Mouse (Mus musculus): Measurements from ENCODE around the gene Cacna1i.

Cacna1i gene

DNA sequence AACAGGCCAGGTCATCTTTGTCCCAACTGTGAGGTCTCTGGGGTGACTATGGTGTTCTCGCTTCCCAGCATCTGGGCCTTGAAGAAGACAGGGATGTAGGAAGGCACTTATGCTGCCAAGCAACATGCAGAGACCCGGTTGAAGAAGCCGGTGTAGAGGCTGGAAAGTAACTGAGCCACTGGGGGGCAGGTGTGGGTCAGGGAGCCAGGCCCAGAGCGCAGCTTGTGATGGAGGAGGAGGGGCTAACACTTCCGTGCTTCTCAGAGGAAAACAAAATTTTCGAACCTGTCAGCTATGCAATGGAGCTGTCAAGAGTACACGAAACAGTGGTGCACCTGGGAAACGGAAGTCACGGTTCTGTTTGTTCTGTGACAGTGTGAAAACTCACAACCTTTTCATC is 9.9 kb upstream of the Cacna1i start:
- DNase-seq (ENCODE audit: low spot score in 2 of 2), result no peak

DNA sequence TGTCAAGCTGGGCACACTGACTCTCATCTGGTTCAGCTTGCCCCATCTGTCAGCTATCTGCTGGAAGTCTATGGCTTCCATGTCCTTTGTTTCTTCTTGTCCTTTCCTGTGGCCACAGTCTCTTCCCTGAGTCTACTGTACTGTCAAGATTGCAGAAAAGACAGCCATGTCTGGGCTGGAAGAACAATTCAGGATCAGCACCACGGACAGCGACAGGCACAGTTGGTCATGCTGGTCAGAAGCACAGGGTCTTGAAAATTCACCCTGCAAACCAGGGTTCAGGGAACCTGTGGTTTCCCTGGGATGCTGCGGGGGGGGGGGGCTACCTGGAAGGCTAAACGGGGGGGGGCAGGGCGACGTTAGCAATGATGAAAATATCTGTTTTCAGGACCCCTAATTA is 9.4 kb upstream of the Cacna1i start:
- peak in 1 of 2 experiments; percentile 67 for DNase-seq (ENCODE audit: low spot score in 2 of 2)

DNA sequence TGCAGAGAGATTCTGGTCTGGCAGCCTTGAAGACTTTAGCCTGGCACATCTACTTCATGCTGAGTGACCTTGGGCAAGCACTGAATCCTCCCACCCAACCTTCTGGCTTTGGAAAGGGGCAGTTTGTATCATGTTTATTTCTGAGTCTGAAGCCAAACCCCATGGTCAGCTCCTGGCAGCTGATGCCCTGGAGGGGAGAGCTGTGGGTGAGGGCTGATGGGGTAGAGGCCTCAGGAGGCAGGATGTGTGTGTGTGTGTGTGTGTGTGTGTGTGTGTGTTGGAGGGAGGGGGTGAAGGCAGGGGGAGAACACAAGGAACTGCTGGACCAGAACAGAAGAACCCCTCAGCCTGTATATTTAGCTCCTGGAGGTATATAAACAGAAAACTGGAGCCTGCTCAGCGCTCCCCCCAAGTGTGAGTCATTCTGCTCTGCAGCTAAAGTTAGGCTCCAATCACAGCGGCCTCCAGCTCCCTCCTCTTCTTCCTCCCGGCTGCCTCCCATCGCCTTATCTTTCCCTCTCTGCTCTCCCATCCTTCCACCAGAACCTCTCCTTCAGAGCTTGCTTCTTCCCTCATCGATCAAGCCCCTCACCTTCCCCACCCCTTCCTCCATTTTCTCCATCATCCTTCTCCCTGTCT is 8.8 kb upstream of the Cacna1i start:
- DNase-seq (ENCODE audit: low spot score in 2 of 2), result no peak

DNA sequence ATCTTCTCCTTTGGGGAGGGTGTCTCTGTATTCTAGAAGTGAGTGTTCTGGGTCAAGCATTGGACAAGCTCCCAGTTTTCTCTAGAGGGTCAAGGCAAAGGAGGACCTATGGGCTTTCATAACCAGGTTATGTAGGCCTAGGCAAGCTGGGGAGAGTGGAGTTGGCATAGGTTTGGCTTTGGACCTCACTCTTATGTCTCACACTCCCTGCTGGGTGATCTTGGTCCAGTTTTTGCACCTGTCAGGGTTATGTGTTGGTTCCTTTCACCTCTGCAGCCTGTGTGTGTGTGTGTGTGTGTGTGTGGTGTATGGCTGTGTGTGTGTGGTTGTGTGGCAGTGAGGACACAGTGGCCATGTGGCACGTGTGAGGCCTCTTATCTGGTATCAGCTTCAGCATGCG is 8.0 kb upstream of the Cacna1i start:
- no peak for DNase-seq (ENCODE audit: low spot score in 2 of 2)

DNA sequence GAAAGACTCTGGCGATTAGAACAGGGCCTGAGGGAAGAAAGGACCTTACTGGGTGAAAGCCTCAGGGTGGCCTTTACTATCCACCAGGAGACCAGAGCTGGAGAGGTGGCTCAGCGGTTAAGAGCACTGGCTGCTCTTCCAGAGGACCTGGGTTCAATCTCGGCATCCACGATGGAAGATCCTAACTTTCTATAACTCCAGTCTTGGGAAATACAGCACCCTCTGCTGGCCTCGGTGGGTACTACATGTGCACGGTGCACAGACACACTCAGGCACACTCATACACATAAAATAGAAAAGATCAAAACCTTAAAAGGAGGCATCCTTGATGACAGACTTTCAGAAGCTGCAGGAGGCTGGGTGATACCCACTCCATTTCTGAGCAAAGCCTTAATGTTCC is 6.4 kb upstream of the Cacna1i start:
- DNase-seq (ENCODE audit: low spot score in 2 of 2), result peak in 1 of 2 experiments; percentile 51

DNA sequence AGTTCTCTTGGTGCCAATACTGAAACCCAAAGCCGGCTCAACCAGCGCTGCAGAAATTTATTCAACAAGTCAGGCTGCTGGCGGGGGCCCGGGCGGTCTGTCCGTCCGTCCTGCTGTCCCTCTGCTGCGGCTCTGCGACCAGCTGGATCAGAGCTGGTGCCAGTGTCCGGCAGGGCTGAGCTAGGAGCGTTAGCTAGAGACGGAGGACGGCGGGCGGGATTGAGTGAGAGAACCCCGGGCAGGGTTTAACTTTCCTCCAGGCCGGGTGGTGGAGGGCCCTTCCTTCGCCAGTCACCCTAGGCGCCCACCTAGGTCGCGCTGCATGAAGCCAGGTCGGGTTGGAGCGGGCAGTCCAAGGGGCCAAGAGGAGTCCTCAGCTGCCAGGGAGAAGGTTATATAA is 998 bp downstream of the Cacna1i start:
- no peak for DNase-seq (ENCODE audit: low spot score in 2 of 2)

DNA sequence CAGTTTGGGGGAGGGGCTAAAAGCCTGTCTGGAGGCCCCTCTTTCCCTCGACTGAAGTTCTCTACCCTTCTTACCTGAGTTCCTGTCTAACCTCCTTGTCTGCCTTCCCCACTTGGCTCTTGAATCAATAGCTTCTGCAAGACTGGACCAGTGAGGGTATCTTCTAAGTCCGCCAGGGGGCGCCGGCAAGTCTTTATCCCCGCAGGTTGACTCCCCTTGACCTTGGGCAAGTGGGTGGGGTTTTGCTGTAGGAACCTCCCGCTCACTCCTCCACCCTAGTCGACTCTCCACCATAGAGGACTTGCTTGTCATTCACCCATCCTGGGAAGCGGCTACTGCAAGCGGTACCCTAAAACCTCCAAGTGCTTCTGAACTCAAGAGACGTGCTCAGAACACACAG is 2.4 kb downstream of the Cacna1i start:
- peak; percentile 73 to 87 for DNase-seq (ENCODE audit: low spot score in 2 of 2)

DNA sequence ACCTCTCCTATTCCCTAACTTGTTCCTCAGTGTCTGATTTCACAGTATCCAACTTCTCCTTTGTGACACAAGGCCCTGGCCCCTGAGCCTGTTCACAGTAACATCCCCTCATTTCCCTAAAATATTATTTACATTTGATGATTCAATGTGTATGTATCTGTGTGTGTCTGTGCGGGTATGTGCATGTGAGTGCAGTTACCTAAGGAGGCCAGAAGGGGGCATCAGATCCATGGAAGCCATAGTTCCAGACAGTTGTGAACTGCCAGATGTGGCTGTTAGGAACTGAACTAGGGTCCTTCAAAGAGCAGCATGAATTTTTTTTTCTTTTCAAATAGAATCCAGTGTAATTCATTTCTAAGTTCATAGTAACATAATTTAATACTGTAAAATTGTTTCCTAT is 10.1 kb downstream of the Cacna1i start:
- DNase-seq (ENCODE audit: low spot score in 2 of 2), result no peak

DNA sequence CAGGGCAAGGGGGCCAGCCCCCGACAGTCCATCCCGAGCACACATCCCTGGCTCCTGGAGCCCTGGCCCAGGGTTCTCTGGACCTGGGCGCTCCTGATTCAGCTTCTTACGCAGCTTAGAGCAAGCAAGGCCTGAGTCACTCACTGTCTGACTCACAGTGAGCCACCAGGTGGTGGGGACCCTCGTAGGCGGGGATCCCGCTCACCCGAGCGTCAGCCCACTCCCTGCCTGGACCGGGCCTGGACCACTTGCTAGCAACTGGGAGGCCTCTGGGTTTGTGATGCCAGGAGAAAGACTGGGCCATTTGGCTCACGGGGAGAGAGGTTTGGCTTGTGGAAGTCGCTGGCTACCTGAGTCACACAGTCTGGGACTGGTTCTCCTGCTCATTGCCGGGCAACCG is 16.7 kb downstream of the Cacna1i start:
- DNase-seq (ENCODE audit: low spot score in 2 of 2), result no peak

DNA sequence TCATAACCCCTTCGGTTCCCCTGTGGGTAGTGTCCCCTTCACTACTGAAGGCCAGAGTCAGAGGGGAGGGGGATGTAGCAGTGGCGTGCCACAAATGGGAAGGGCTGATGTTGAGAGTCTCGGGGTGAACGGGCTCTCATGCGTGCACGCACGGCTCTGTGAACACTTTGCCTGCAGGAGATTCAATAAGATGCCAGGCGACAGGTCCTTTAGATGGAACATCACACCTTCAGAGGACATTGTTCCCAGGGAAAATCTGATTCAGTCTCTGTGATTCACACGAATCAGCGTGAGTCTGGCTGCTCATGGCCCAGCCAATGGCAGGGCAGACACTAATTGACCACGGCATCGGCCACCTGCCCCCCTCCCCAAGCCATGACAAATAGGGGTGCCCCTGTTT is 17.1 kb downstream of the Cacna1i start:
- DNase-seq (ENCODE audit: low spot score in 2 of 2), result no peak

DNA sequence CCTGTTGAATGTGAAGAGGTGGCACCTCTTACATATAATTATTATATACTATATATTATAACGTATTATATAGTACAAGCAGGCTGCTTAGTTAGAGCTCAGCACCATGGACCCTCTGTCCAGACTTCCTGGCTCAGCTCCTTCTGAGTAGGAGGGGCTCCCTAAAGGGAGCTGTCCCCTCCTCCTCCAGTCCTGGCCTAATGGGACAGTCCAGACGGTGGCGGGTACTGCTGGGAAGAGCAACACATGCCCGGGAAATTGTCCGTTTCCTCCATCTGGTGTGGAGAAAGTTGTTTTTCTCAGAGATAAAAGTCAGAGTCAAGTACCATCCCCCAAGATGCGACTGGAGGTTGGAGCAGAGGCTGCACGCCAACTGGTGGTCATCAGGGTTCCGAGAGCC is 19.1 kb downstream of the Cacna1i start:
- no peak for DNase-seq (ENCODE audit: low spot score in 2 of 2)

DNA sequence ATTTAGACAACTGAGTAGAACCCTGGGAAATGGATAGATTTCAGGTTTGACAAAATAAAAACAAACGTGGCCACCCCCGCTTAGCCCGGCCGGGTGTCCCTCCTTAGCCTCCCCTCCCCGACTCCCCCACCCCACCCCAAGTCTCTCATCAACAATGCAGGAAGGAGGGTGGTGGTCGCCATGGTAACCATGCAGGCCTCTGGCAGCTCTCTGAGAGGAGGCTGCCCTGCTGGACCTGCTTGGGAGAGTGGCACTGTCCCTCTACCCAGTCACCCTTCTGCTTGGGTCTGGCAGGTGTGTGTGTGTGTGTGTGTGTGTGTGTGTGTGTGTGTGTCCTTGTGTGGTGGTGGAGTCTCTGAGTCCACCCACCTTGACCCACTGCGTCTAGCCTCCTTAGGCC is 27.7 kb downstream of the Cacna1i start:
- DNase-seq (ENCODE audit: low spot score in 2 of 2), result no peak

DNA sequence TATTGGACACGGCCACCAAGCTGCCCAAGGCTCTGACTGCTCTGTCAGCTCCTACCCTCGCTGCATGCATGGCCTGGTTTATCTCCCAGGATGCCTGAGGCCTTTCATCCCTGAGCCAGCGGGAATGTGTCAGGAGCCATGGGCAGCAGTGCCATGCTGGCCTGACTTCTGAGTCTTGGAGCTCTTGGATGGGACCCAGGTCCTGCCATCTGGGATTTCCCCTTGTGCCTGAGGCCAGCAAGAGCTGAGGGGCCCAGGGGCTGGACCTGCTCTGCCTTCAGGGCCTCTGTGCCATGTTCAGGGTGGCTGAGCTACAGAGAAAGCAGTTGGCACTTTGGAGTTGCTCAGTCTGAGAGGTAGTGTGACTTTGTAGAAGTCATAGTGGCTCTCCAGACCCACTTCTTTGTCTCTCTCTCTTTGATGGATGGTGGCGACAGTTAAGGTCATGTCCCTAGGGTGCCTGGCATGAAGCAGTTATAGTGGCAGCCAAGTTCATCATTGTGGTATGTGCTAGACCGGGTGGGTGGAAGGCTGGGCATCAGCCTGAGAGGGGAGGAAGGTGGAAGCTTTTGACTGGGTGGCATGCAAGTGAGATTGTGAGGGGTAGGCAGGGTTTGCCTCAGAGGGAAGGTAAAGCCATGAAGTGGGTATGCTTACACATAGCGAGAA is 30.1 kb downstream of the Cacna1i start:
- no peak for DNase-seq (ENCODE audit: low spot score in 2 of 2)

DNA sequence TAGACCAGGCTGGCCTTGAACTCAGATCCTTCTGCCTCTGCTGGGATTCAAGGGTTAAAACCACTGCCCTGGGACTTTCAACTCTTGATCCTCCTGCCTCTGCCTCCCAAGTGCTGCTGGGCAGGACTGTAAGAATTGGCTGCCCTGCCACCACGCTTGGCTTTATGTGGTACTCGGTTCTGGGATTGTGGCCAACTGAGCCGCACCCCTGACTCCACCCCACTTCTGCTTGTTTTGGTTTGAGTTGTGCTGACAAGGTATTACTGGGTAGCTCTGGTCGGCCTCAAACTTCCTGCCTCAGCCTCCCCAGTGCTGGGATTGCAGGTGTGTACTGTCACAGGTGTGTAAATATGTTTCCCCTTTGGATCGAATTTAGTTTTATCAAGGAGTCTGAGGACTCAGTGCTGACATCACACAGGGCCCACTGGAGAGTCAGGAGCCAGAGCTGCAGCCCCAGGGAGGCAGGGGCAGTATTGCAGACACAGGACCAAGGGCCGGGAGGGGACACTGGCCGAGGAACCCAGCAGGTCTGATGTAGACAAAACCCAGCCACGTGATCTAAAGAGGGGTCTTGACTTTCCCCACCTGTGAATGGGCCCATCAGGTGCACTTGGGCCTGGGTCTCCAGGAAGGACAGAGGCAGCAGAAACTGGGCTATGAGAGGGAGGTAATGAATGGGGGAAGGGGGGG is 30.9 kb downstream of the Cacna1i start:
- no peak for DNase-seq (ENCODE audit: low spot score in 2 of 2)

DNA sequence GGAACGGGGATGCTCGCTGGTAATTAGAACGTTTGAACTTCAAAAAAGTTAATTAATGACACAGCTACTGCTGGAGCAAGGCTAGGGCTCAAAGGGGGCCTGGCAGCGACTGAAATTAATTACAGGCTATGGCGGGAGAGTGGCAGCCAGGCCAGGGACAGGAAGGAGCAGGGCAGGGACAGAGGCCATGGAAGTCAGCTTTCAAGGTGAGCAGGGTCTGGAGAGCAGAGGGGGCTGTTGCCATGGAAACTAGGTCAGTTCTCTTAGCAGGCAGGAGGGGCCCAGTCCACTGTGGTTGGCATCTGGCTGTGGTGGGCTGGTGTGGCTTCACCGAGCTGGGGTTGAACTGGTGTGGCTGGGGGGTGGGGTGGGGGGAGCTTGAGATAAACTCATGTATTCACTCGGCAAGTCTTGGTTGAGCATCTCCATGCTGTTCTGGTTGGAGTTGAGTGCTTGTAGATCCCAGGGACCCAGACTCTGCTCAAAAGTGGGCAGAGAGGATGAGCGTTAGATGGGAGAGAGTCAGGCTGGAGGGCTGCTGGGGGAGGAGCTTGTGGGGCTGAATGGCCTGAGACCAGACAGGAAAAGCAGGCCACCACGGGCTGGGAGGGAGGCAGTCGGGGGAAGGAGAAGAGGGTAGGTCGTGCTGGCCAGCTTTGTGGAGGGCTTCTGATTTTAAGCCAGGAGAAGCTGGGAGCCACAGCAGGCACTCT is 31.7 kb downstream of the Cacna1i start:
- DNase-seq (ENCODE audit: low spot score in 2 of 2), result no peak

DNA sequence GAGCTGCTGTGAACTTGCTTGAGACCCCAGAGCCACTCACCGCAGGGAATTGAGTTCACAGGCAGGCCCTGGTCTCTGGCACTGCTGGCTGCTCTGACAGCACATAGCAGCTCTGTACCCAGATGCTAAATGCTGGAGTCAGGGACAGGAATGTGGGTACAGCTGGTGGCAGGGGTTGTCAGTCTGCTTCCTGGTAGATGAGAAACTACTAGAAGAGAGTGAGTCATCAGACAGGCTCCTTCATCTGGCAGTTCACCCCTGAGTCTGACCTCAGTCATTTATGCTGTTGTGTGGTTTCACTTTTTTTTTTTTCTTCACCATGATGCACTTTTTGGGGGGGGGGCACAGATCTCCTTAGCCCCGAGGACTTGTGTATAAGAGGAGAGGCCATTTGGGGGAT is 32.3 kb downstream of the Cacna1i start:
- no peak for DNase-seq (ENCODE audit: low spot score in 2 of 2)

DNA sequence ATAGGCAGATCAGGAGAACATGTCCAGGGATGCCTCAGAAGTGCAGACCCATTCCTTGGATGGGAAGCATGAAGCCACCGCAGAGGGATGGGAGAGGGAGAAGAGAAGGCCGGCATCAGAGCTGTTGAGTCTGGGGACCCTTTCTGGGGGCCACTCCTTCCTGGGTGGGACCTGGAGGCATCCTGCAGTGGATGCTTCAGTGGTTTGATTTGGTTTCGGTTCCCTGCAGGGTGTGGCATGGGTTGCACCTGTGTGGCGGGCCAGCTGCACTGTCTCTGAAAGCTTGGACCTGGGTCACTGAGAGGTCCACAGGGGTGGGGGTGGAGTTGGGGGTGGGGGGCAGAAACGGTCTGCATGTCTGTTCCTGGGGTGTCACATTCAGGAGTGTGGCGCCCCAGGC is 32.9 kb downstream of the Cacna1i start:
- no peak for DNase-seq (ENCODE audit: low spot score in 2 of 2)

DNA sequence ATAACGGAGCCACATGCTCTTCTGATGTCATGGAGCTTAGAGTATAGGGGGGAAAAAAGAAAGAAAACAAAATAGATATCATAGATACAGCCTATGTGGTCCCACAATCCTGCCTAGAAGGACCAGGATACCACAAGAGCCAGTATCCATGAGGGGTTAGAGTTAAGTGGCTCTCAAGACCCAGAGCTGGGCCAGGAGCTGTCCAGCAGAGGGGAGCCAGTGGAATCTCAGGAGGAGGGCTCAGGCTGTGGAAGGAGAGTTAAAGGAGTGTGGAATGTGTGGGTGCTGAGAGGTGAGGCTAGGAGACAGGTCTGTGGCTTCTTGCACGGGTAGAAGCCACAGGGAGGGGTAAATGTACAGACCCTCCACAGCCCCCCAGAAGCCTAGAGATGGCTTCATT is 38.2 kb downstream of the Cacna1i start:
- no peak for DNase-seq (ENCODE audit: low spot score in 2 of 2)

DNA sequence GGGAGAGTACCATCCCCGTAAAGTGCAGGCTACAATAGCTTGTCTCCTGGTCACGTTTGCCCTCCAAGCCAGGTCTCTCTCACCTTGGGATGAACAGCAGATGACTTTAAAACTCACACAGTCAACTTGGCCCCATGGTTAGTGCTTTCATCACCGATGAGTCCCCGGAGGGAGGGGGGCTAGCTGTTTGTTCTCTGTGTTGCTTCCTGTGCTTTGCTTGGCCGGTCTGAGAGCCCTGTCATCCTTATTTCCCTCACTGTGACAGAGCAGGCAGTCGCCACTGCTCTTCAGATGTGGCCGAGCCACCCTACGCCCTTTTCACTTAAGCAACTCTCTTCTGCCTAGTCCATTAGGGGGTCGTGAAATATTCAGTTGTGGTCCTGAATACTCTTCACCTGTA is 38.7 kb downstream of the Cacna1i start:
- DNase-seq (ENCODE audit: low spot score in 2 of 2), result no peak

DNA sequence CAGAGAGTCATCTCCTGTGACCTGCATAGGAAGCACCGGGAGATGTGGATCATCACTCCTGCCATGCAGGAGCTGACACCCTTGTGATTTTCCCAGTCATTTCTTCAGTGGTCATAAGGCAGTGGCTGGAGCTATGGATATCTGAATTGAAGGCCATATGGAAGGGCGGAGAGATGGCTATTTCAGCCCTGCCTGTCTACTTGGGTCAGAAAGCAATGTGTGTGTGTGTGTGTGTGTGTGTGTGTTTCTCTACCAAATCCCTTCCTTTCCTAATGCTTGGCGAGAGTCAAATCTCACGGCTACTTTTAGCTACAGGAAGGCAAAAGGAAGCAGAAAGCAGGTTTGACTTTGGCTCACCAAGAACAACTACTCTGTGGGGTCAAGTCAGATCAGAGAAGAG is 39.9 kb downstream of the Cacna1i start:
- DNase-seq (ENCODE audit: low spot score in 2 of 2), result no peak

DNA sequence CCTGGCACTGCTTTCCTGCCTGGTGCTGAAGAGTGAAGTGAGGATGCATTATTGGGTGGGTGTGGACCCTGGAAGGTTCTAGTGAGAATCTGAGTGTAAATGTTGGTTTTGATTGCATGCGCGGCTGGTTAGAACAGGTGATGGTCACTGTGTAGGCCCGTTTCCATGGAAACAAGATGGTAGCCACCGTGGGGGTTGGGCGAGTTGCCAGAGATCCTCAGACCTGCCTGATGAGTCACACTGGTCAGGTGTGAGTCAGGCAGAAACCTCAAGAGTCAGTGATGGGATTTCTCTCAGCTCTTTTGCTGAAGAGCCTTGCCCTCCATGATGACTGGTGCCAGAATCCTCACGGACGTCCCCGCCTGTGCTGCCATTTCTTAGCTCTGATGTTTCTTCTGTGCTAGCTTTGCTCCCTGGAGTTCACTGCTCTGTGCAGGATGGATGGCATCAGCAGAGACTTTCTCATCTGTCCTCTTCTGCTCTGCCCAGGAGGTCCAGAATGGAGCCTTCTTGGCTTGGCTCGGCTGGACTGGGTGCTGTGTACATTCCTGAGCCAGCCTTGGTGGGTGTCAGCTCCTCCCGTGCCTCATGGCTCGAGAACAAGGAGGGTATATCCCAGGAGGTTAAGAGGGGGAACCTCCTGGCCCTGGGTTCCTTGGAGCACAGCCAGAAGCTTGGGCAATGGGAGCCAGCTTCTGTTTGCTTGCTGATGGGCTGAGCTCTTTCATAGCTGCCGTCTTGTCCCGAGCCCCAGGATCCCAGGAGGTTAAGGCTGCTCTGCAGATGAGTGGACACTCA is 40.9 kb downstream of the Cacna1i start:
- DNase-seq (ENCODE audit: low spot score in 2 of 2), result no peak

DNA sequence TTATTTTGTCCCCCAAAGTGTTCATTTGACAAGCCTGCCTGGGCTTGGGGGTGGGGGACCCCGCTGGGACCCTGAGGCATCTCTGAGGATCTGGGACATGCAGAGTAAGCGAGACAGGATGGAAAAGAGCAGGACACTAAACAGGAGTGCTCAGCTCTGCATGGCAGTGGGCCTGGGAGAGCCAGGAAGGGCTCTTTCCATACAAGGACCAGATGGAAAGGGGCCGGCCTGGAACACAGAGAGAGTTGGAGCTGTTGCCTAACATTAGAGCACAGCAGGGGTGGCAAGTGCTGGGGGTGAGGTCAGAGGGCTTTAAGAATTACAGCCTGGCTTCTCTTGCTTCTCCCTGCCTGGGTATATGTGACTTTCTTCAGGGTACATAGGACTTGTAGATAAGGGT is 43.2 kb downstream of the Cacna1i start:
- DNase-seq (ENCODE audit: low spot score in 2 of 2), result no peak
